Mouse (Mus musculus): ENCODE measurements around the gene Rnf38. TPM values are rescaled to one million over a fixed set of nuclear protein-coding genes. Genes with fewer than 3 reads are reported as not detected.

The Rnf38 gene
- 22.6 and 26.5 TPM in 2 replicates for polyA plus RNA-seq (2012; rRNA removed)

DNA sequence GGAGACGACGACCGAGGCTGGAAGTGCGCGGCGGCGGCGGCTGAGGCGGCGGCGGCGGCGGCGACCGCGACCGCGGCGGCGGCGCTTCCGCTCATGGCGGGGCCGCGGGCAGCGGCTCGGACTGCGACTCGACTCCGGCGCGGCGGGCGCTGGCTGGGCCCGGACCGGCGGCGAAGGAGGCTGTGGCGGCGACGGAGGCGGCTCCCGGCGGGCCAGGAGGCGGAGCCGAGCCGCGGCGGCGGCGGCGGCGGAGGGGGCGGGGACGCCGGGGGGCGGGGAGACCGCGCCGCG lies at the start of gene Rnf38:
TSS of gene Rnf38 (minus strand) at position 77 of the 291 bp plus-strand sequence.

DNA sequence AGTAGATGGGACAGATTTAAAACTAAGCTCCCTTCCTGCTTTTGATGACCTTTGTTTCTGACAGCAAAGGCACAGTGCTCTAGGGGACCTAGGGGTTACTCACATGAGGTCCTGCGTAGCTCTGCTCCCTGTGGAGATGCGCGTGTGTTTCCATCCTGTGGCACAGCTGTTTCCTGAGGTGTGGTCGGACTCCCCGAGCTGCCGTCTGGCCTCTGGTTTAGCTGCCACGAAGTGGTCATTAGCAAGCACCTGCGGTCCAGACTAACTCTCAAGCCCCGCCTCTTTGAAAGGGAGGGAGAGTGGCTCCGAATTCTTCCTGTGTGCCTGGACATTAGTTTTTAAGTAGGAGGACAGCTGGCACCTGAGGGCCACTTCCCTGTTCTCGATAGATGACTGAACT lies 149.6 kb downstream of the Rnf38 start, which contains the start of gene Gne:
TSS of gene Gne (minus strand) at position 233 of the 400 bp plus-strand sequence.

Other genes with a start within 250 kb of the Rnf38 start
- 182 and 191 TPM in 2 replicates for gene Clta, start 229.3 kb downstream of the Rnf38 start, polyA plus RNA-seq (2012; rRNA removed)
- gene Gne, start 149.6 kb downstream of the Rnf38 start, polyA plus RNA-seq (2012; rRNA removed), result 8.1 and 8.6 TPM in 2 replicates
- gene Melk, start 67.1 kb upstream of the Rnf38 start, polyA plus RNA-seq (2012; rRNA removed), result 10.5 and 12.9 TPM in 2 replicates

Data from liver, embryonic 14 days (tissue).